Mouse (Mus musculus): ENCODE data around the gene Gm7951.
"Not testable (repeated sequence)": the region's sequence is repeated elsewhere in the genome, so short reads cannot be mapped to it uniquely, and the experiment has no call there.

Gm7951 gene

DNA sequence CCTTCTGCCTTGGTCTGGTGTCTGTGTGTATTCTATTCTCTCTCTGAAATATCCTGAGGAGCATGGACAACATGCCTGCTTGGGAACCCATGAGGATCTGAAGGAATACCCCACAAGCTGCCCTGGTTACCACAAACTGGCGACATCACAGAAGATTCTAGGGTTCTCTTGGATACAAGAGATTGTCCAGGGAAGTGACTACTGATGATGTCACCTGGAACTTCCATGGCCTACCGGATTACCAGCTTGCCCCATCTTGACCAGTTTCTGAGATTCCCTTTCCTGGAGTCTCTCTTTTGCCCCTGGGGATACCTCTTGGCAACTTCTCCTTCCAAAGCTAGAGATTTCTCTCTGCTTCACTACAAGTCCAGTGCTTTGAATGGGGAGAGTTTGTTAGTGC lies at the start of gene Gm7951:
TSS of gene Gm7951 (minus strand) at position 101 of the 400 bp plus-strand sequence.
- DNase-seq, result not testable (repeated sequence)

DNA sequence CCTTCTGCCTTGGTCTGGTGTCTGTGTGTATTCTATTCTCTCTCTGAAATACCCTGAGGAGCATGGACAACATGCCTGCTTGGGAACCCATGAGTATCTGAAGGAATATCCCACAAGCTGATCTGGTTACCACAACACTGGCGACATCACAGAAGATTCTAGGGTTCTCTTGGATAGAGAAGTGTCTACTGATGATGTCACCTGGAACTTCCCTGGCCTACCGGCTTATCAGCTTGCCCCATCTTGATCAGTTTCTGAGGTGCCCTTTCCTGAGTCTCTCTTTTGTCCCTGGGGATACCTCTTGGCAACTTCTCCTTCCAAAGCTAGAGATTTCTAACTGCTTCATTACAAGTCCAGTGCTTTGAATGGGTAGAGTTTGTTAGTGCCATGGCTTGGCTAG lies 45.4 kb upstream of the Gm7951 start, which contains the start of gene Gm17027:
TSS of gene Gm17027 (minus strand) at position 101 of the 400 bp plus-strand sequence.
- DNase-seq, result not testable (repeated sequence)

DNA sequence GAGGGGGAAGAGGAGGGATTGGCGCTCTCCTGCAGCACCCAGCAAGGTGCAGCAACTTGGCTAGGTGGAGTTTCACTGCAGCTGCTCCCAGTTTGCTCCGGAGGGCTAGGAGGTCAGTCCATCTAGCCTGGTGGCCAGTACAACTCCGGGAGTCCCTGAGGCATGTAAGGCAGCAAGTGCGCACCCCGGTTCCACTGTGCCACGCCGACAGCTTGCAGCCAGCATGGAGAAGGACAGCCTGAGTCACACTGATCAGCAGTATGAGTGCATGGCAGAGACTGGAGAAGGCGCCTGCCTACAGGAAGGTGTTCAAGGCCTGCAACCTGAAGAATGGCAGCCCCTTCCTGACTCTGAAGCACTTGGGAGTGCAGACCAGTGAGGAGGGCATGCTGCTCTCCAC lies 17.4 kb upstream of the Gm7951 start:
- DNase-seq, result not testable (repeated sequence)

DNA sequence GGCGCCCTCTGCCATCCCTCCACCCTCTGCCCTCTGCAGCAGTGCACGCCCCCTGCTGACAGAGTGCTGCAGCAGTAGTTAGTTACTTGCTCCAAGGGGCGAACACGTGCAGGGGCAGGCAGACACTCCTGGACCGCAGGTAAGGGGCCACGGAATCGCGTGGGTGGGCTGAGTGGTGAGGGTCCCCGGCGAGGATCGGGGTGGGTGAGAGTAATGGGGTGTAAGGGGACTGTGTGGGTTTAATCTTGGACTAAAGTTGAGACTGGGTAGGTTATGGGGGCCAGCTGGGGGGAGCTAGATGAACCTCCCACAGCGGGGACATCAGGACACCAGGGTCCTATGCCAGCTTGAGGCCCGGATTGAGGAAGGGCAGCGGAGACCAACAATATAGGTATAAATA lies 16.6 kb upstream of the Gm7951 start:
- not testable (repeated sequence) for DNase-seq
